Mouse (Mus musculus) ES-Bruce4 (cell line): ENCODE results near the gene Otud1. TPM values are rescaled to one million over a fixed set of nuclear protein-coding genes. Genes with fewer than 3 reads are reported as not detected.

Experiments used
- H3K27ac ChIP-seq: 2 replicates; pipeline ENCODE4 v1.5.1; 2012; ENCODE audit warnings: low read length, inconsistent platforms; ENCODE audit not compliant: insufficient read depth
- H3K27me3 ChIP-seq: 2 replicates; pipeline ENCODE4 v1.6.1; 2012; ENCODE audit warnings: mild to moderate bottlenecking, low read length, inconsistent platforms; ENCODE audit not compliant: control insufficient read depth, poor library complexity, insufficient read depth, severe bottlenecking
- H3K36me3 ChIP-seq: 2 replicates; pipeline ENCODE4 v1.6.1; 2012; ENCODE audit warnings: inconsistent platforms, mild to moderate bottlenecking, low read length, moderate library complexity; ENCODE audit not compliant: control insufficient read depth, poor library complexity, insufficient read depth, severe bottlenecking
- H3K4me1 ChIP-seq: one replicate; pipeline ENCODE4 v1.8.1; 2011; ENCODE audit warnings: low read length; ENCODE audit not compliant: control insufficient read depth, insufficient read depth
- H3K4me3 ChIP-seq: 2 replicates; pipeline ENCODE4 v1.5.1; 2011; ENCODE audit warnings: low read depth, mild to moderate bottlenecking, low read length
- H3K9ac ChIP-seq: 2 replicates; pipeline ENCODE4 v1.6.1; 2012; ENCODE audit warnings: low read depth, mild to moderate bottlenecking, inconsistent platforms; ENCODE audit not compliant: poor library complexity, severe bottlenecking
- H3K9me3 ChIP-seq: replicated peaks from 2 replicates; pipeline ENCODE4 v1.6.1; 2012; ENCODE audit warnings: mild to moderate bottlenecking, low read length, inconsistent platforms; ENCODE audit not compliant: control insufficient read depth, poor library complexity, insufficient read depth, severe bottlenecking
- CTCF ChIP-seq: IDR thresholded peaks from one replicate; pipeline ENCODE4 v1.8.1; 2011; ENCODE audit warnings: low read depth, low read length
- EP300 ChIP-seq: IDR thresholded peaks from 2 replicates; pipeline ENCODE4 v1.6.1; 2011; ENCODE audit warnings: low read depth, low read length; ENCODE audit not compliant: insufficient read depth
- POLR2A ChIP-seq: IDR thresholded peaks from one replicate; pipeline ENCODE4 v1.8.1; 2011; ENCODE audit warnings: low read length; ENCODE audit not compliant: insufficient read depth
- polyA plus RNA-seq: library from polyadenylated mRNA; stranded (reverse); fragments of >200 nt; gene quantifications from 2 replicates; pipeline ENCODE4 v1.2.4, GENCODE M21; 2011; ENCODE audit warnings: low read depth; ENCODE audit not compliant: missing spikeins, insufficient read depth, insufficient read length

The Otud1 gene
- polyA plus RNA-seq = 10.7 and 12.4 TPM in 2 replicates

DNA sequence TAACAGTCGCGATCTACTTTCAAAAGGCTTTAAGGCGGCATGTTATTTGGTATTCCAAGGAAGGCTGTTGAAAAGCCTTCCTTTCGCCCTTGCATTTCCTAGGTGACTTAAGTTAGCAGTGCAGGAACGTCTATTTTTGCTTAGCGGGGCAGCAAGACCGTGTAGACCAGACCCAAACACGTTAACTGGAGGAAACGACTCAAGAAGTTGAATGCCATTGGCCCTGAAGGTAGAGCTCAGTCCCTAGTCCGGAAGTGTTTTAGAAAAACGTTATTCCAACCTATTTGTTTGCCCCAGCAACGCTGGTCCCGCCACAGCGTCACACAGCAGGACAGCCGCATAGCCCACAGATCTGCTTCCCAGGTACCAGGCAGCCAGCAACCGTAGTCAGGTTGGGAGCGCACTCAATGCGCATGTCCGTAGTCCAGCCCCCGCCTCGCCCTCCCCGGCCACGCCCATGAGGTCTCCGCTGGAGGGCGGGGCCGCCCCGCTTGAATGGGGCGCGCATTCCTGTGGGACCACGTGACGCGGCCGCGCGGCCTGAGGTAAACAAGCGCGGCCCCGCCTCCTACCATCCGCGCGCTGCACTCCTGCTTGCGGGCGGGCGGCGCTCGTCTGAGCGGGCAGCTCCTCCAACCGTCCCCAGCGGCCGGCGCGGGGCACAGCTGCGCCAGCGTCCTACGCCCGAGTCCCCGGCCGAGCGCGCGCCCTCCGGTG, at the start of gene Otud1:
Gene Otud1 (plus strand): TSS at position 595 of the 717 bp plus-strand sequence.
- no peaks in the 10 kb centered on the region for H3K36me3 ChIP-seq
- H3K4me1 ChIP-seq = no peaks in the 10 kb centered on the region
- peak within 1 kb of the TSS; percentile 72 for H3K4me3 ChIP-seq
- H3K9ac ChIP-seq = peak within 1 kb of the TSS; percentile 99
- TF ChIP-seq EP300 (peak; percentile 46; the same call in 1 of the 2 replicates), CTCF (no peak), POLR2A (peak; percentile 95)
- no peaks in the 10 kb centered on the region for H3K27me3 ChIP-seq
- H3K9me3 ChIP-seq = no peaks in the 10 kb centered on the region
- peak within 1 kb of the TSS; percentile 79 for H3K27ac ChIP-seq

DNA sequence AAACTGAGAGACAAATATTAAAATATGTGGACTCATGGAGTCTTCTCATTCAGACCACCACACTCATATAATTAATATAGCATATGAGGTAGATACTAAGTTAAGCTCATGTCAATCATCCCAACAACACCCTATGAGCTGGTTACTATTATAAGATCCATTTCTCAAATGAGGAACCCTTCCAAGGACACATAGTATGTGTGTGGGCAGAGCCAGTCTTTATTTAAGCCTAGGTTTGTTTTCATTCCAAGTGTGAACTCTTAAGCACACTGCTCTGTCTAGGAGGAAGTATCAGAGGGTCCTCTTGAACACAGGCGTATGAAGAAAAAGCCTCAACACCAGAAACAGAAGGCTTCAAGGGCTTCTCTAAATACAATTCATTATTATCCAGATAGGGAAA, 49.7 kb upstream of the Otud1 start:
- TF ChIP-seq EP300 (no peak), CTCF (no peak), POLR2A (no peak)
- Histone ChIP-seq H3K9ac (no peak overlapping the region), H3K4me3 (no peak overlapping the region), H3K27ac (no peak overlapping the region), H3K4me1 (no peaks in the 10 kb centered on the region), H3K36me3 (no peaks in the 10 kb centered on the region), H3K27me3 (no peaks in the 10 kb centered on the region; the same call in 1 of the 2 replicates), H3K9me3 (no peaks in the 10 kb centered on the region)

DNA sequence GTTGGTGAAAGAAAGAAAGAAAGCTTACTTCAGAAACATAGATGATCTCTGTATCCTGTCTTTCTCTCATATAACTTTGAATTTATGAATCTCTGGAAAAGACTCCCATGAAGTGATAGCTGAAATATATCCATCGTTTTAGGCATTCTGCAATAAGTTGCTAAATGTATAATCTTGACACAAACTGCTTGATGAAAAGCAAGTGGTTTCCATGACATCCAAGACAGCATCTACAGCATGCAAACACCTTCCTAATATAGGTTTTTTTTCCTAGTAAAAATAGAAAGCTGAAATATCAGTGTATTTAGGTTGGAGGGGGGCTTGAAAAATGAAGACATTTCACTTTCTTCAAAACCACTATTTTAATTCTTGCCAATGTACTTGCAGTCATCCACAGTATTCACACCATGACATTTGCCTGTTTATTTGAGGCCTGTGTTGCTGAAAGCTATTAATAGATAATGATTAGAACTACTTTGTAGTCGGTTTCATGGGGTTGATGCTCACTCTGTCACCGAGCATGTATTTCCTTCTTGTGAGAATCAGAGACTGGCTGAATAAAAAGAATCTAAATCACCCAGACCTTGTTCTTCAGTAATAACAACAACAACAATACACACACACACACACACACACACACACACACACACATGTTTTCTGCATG, 49.0 kb upstream of the Otud1 start:
- H3K4me3 ChIP-seq = no peak overlapping the region
- H3K27ac ChIP-seq = no peak overlapping the region
- H3K27me3 ChIP-seq = no peaks in the 10 kb centered on the region; the same call in 1 of the 2 replicates

DNA sequence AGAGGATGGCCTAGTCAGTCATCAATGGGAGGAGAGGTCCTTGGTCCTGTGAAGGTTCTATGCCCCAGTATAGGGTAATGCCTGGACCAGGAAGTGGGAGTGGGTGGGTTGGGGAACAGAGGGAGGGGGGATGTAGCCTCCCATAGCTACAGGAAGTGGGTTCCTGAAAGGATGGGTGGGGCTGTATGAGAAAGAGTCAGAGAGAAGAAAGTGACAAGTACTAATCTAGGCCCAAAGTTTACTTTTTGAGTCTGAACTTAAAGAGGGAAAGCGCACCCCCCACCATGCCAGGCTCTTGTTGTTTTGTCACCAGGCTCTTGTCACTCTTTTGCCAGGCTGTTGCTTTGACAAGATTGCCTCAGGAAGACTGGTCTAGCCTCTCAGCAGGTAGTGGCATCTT, 35.5 kb upstream of the Otud1 start:
- Histone ChIP-seq H3K9me3 (no peaks in the 10 kb centered on the region), H3K27me3 (no peaks in the 10 kb centered on the region), H3K4me1 (peaks cover 1% of the 10 kb centered on the region), H3K4me3 (no peak overlapping the region), H3K27ac (no peak overlapping the region), H3K9ac (no peak overlapping the region), H3K36me3 (no peaks in the 10 kb centered on the region)
- TF ChIP-seq CTCF (no peak), POLR2A (no peak), EP300 (no peak)

More for the DNA sequence above, 49.0 kb upstream of the Otud1 start:
- Histone ChIP-seq H3K36me3 (no peaks in the 10 kb centered on the region), H3K9ac (no peak overlapping the region), H3K4me1 (no peaks in the 10 kb centered on the region), H3K9me3 (no peaks in the 10 kb centered on the region)
- TF ChIP-seq EP300 (no peak), CTCF (no peak), POLR2A (no peak)

DNA sequence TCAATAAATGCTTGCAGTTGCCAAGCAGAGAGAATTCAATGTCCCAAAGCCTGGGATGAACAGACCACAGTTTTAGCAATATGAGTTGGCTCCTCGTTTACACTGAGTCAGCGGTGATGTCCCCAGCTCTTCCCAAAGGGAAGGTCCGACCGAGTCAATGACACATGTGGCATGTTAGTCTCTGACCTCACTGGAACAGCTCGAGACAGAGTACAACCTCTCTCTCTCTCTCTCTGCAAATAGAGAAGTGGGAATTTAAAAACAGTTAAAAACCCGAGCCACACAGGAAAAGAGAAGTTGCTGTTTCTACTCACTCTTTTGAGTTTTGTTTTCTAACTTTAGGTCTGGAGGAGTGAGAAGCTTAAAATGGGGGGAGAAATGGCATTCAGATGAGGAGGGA, 30.5 kb upstream of the Otud1 start:
- Histone ChIP-seq H3K36me3 (no peaks in the 10 kb centered on the region), H3K27ac (no peak overlapping the region), H3K27me3 (no peaks in the 10 kb centered on the region), H3K4me1 (peaks cover 1% of the 10 kb centered on the region), H3K4me3 (no peak overlapping the region), H3K9me3 (no peaks in the 10 kb centered on the region), H3K9ac (no peak overlapping the region)
- TF ChIP-seq CTCF (no peak), EP300 (no peak), POLR2A (no peak)

DNA sequence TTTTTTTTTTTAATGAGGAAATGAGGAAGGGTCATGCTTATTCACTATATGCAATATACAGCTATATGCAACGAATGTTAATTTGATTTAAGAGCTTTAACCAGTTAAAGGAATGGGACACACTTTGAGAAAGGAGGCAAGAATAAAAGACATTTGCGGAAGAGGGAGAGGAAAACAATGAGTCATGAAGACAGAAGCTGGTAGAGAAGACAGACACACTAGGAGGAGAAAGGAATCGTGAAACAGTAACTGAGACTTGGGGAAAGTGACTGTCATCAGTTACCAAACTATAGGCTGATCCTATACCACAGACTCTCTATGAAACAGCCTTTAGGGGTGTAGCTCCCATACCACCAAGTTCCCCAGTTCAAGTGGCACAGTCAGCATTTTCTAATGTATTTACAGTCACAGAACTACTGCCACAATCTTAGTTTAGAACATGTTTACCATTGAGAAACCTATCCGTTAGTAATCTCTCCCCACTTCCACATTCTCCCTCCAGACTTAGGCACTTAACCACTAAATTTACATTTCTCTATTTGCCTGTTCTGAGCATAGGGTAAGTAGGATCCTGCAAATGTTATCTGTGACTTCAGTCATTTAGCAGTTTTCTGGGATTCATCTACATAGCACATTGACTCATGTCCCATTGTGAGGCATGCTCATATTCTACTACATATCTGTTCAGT, 29.5 kb upstream of the Otud1 start:
- no peak overlapping the region for H3K27ac ChIP-seq
- no peak overlapping the region for H3K4me3 ChIP-seq
- H3K36me3 ChIP-seq = no peaks in the 10 kb centered on the region
- TF ChIP-seq POLR2A = no peak
- no peak for TF ChIP-seq EP300
- no peak for TF ChIP-seq CTCF
- H3K4me1 ChIP-seq = no peaks in the 10 kb centered on the region
- no peaks in the 10 kb centered on the region for H3K27me3 ChIP-seq
- H3K9me3 ChIP-seq = no peaks in the 10 kb centered on the region
- no peak overlapping the region for H3K9ac ChIP-seq
